Mouse (Mus musculus): ENCODE measurements around the gene Fgfr2. TPM values are rescaled to one million over a fixed set of nuclear protein-coding genes. Genes with fewer than 3 reads are reported as not detected.

Fgfr2 gene
- polyA plus RNA-seq, 1 experiment from 2014 or later: not detected

DNA sequence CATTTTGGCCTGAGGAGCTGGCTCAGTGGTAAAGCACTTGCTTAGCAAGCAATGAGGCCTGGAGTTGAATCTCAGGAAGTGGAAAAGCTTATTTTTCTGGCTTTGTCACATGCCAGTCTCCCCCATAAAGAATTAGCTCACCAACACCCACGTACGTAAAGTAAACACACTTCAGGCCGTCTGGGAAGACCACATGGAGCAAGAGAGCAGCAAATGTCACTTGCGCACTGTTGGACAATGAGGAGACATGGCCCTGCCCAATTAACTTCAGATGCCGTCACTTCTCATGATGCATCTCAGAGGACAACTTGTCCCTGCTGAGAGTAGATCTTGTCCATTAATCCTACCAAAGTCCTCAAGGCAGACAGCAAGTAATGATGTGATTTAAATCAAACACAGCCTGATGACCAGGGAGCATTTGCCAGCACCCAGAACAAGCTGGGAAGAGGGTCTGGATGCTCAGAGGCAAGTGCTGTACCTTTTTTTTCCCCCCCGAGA, 774.0 kb downstream of the Fgfr2 start:
- 91% methylated on average over 3 of the region's 6 CpGs for WGBS (ENCODE audit: missing documents)
- no peaks in the 10 kb centered on the region for H3K36me3 ChIP-seq (ENCODE audit: inconsistent target)

GRCm38 (mm10) chr7:132347273-132348045, 775.7 kb downstream of the Fgfr2 start:
- Histone ChIP-seq H3K4me3 (ENCODE audit: inconsistent target) (no peak overlapping the region), H3K36me3 (ENCODE audit: inconsistent target) (no peaks in the 10 kb centered on the region), H3K79me2 (ENCODE audit: inconsistent target) (no peaks in the 10 kb centered on the region), H3K27ac (no peak overlapping the region)
- 39% methylated on average over 9 of the region's 9 CpGs for WGBS (ENCODE audit: missing documents)

More for the DNA sequence above, 774.0 kb downstream of the Fgfr2 start:
- no peak overlapping the region for H3K4me3 ChIP-seq (ENCODE audit: inconsistent target)
- no peaks in the 10 kb centered on the region for H3K79me2 ChIP-seq (ENCODE audit: inconsistent target)
- H3K27ac ChIP-seq: no peak overlapping the region

- H3K79me2 ChIP-seq (ENCODE audit: inconsistent target): no peaks in the 10 kb centered on the region
- WGBS (ENCODE audit: missing documents): 86% methylated on average over 5 of the region's 5 CpGs
- no peak overlapping the region for H3K27ac ChIP-seq
- H3K4me3 ChIP-seq (ENCODE audit: inconsistent target): no peak overlapping the region
- H3K36me3 ChIP-seq (ENCODE audit: inconsistent target): no peaks in the 10 kb centered on the region
These were observed 777.6 kb downstream of the Fgfr2 start for GRCm38 (mm10) chr7:132345526-132346070.

DNA sequence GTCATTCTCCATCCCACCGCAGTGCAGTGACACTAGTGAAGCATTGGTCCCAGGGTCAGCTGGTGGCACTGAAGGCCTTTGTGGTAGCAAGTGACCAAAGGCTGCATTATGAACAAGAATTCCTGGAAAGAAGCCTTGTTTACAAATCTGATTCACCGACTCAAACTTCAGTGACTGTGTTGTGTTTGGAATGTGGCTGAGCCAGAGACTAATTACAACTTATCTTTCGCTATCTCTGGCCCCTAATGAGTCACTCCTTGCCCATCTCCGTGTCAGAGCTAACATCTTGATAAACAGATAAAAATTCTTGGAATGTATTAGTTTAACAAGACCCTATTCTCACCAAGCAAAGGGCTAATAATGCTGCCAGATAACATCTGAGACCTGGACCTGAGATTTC, 778.5 kb downstream of the Fgfr2 start:
- no peaks in the 10 kb centered on the region for H3K79me2 ChIP-seq (ENCODE audit: inconsistent target)
- no peak overlapping the region for H3K27ac ChIP-seq
- WGBS (ENCODE audit: missing documents): 94% methylated on average over 4 of the region's 4 CpGs
- H3K4me3 ChIP-seq (ENCODE audit: inconsistent target): no peak overlapping the region
- H3K36me3 ChIP-seq (ENCODE audit: inconsistent target): no peaks in the 10 kb centered on the region

DNA sequence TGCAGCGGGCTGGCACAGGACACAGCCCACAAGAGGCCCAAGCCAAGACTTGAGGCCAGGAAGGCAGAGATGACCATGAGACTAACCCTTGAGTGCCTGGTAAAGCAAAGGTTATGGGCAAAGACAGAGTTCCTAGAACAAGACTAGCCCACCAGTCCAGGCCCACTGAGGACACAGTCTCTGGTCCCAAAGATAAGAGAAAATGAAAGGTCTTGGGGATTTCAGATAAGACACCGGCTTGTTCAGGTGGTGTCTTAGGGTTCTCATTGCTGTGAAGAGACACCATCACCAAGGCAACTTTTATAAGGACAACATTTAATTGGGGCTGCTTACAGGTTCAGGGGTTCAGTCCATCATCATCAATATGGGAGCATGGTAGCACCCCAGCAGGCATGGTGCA, 779.2 kb downstream of the Fgfr2 start:
- no peak overlapping the region for H3K4me3 ChIP-seq (ENCODE audit: inconsistent target)
- no peak overlapping the region for H3K27ac ChIP-seq
- no peaks in the 10 kb centered on the region for H3K36me3 ChIP-seq (ENCODE audit: inconsistent target)
- WGBS (ENCODE audit: missing documents): 100% methylated on average over 2 of the region's 2 CpGs
- H3K79me2 ChIP-seq (ENCODE audit: inconsistent target): no peaks in the 10 kb centered on the region

- Histone ChIP-seq H3K27ac (no peak overlapping the region), H3K4me3 (ENCODE audit: inconsistent target) (no peak overlapping the region), H3K79me2 (ENCODE audit: inconsistent target) (no peaks in the 10 kb centered on the region), H3K36me3 (ENCODE audit: inconsistent target) (no peaks in the 10 kb centered on the region)
- 95% methylated on average over 2 of the region's 2 CpGs for WGBS (ENCODE audit: missing documents)
These were observed 780.0 kb downstream of the Fgfr2 start for GRCm38 (mm10) chr7:132343146-132343545.

DNA sequence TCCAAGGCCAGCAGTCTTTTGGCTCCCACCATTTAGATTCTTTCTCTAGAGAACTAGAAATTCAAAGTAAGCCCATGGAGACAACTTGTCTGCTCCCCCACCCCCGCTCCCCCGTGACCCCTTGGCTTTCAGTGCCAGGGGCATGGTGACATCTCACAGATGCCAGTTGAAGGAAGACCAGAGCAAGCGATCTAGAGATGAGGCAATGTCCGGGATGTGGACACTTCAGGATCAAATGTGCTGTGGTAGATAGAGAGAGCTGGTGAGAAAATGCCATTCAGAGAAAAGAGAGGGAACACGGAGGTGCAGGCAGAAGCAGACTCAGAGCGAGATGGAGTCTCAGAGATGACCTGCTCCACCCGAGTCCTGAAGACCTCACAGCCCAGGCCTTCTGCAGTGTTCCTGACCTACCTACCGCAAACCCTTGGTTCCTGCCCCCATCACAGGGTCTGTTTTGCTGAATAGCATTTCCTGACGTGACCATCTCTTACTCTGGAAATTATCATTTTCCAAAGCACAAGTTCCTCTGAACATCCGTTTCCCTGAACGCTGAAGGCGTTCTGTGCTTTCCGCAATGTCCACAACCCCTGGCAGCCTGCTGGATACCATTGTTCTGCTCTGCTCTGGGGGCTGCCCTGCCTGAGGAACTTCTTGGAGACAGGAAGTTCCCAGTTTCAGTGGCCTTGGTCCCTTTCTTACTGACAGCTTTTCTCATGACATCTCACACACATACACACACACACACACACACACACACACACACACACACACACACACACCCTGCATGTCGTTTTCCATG, 783.9 kb downstream of the Fgfr2 start:
- Histone ChIP-seq H3K27ac (no peak overlapping the region), H3K4me3 (ENCODE audit: inconsistent target) (no peak overlapping the region), H3K36me3 (ENCODE audit: inconsistent target) (no peaks in the 10 kb centered on the region), H3K79me2 (ENCODE audit: inconsistent target) (no peaks in the 10 kb centered on the region)
- WGBS (ENCODE audit: missing documents): 71% methylated on average over 13 of the region's 14 CpGs

DNA sequence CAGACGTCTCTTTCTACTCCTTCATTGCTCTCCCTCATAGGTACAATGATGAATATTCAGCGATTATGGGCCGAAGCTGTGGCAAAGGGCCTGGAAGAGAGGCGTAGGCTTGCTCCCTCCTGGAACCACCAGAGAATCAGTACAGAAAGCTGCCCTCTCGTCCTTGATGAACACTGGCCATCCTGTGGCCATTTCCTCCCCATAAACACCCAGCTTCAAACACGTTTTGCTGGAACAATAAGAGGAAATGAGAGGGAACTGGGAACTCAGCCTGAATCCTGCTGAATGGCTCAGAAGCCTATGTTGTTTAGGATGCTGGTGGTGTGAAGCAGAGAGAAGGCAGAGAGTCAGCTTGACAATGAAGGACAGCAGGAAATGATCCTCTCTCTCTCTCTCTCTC, 784.8 kb downstream of the Fgfr2 start:
- no peaks in the 10 kb centered on the region for H3K36me3 ChIP-seq (ENCODE audit: inconsistent target)
- WGBS (ENCODE audit: missing documents): 74% methylated on average over 6 of the region's 6 CpGs
- H3K79me2 ChIP-seq (ENCODE audit: inconsistent target): no peaks in the 10 kb centered on the region
- H3K27ac ChIP-seq: no peak overlapping the region
- no peak overlapping the region for H3K4me3 ChIP-seq (ENCODE audit: inconsistent target)

GRCm38 (mm10) chr7:132337268-132337917, 785.8 kb downstream of the Fgfr2 start:
- Histone ChIP-seq H3K27ac (no peak overlapping the region), H3K79me2 (ENCODE audit: inconsistent target) (no peaks in the 10 kb centered on the region), H3K36me3 (ENCODE audit: inconsistent target) (no peaks in the 10 kb centered on the region), H3K4me3 (ENCODE audit: inconsistent target) (no peak overlapping the region)
- WGBS (ENCODE audit: missing documents): 98% methylated on average over 11 of the region's 11 CpGs

DNA sequence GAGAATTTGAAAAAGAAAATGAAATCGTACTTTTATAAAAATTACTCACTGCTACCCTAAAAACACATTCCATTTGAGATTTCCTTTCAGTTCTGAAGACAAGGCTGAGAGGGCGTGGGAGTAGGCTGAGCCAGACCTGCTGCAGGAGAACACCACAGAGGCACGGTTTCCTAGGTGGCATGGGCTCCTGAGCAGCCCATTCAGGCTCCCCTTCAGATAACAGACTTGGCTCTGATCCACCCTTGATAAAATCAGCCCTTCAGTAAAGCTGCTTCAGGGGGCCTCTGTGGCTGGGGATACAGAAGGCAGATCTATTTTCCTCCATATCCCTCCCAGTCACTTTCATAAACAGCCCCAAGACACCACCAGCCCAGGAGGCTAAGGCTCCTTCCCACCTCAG, 786.4 kb downstream of the Fgfr2 start:
- WGBS (ENCODE audit: missing documents): 50% methylated on average over 3 of the region's 3 CpGs
- Histone ChIP-seq H3K36me3 (ENCODE audit: inconsistent target) (no peaks in the 10 kb centered on the region), H3K4me3 (ENCODE audit: inconsistent target) (no peak overlapping the region), H3K27ac (no peak overlapping the region), H3K79me2 (ENCODE audit: inconsistent target) (no peaks in the 10 kb centered on the region)

DNA sequence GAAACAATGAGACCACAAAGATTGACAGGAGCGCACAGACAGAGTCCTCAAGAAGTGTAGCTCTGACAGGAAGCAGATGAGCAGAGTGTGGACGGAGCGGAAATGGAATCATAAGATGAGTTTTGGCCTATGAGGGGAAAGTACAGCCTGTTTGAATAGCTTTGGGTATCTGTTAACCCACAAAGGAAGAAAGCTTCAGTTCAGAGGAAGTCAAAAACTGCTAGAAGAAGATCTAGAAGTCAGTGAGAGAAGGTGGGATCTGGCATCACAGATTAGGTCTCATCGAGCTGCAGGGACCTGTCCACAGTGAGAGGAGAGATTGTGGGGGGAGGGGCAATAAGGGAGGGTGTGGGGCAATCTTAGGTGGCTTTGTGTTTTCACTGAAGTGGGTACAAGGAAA, 787.8 kb downstream of the Fgfr2 start:
- Histone ChIP-seq H3K27ac (no peak overlapping the region), H3K79me2 (ENCODE audit: inconsistent target) (no peaks in the 10 kb centered on the region), H3K36me3 (ENCODE audit: inconsistent target) (no peaks in the 10 kb centered on the region), H3K4me3 (ENCODE audit: inconsistent target) (no peak overlapping the region)
- 45% methylated on average over 4 of the region's 4 CpGs for WGBS (ENCODE audit: missing documents)

- Histone ChIP-seq H3K4me3 (ENCODE audit: inconsistent target) (no peak overlapping the region), H3K79me2 (ENCODE audit: inconsistent target) (no peaks in the 10 kb centered on the region), H3K27ac (no peak overlapping the region), H3K36me3 (ENCODE audit: inconsistent target) (no peaks in the 10 kb centered on the region)
- WGBS (ENCODE audit: missing documents): 9% methylated on average over 1 of the region's 1 CpGs
These were observed 790.1 kb downstream of the Fgfr2 start for GRCm38 (mm10) chr7:132333078-132333477.

GRCm38 (mm10) chr7:132332176-132332575, 791.0 kb downstream of the Fgfr2 start:
- no peaks in the 10 kb centered on the region for H3K36me3 ChIP-seq (ENCODE audit: inconsistent target)
- 92% methylated on average over 11 of the region's 11 CpGs for WGBS (ENCODE audit: missing documents)
- H3K79me2 ChIP-seq (ENCODE audit: inconsistent target): no peaks in the 10 kb centered on the region
- H3K4me3 ChIP-seq (ENCODE audit: inconsistent target): no peak overlapping the region
- no peak overlapping the region for H3K27ac ChIP-seq

DNA sequence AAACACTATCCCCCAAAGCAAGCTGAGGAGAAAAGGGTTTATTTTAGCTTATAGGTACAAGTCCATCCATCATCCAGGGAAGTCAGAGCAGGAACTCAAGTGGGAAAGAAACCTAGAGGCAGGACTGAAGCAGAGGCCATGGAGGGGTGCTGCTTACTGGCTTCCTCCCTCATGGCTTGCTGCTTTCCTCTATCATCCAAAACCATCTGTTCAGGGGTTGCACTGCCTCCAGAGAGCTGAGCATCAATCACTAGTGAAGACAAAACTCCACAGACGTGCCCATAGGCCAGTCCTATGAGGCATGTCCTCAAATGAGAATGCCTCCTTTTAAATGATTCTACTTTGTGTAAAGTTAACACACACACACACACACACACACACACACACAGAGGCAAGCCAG, 793.0 kb downstream of the Fgfr2 start:
- no peaks in the 10 kb centered on the region for H3K36me3 ChIP-seq (ENCODE audit: inconsistent target)
- no peak overlapping the region for H3K27ac ChIP-seq
- no peaks in the 10 kb centered on the region for H3K79me2 ChIP-seq (ENCODE audit: inconsistent target)
- WGBS (ENCODE audit: missing documents): 100% methylated on average over 1 of the region's 1 CpGs
- H3K4me3 ChIP-seq (ENCODE audit: inconsistent target): no peak overlapping the region

Measured in macrophage (primary cell).